Mouse (Mus musculus) ES-E14 (cell line): ENCODE data around the gene 5730480H06Rik. TPM values are rescaled to one million over a fixed set of nuclear protein-coding genes. Genes with fewer than 3 reads are reported as not detected.

Source experiments
- DNase-seq: peaks from one replicate; pipeline ENCODE4 v3.0.0-alpha.2; 2013; ENCODE audit warnings: low read depth, low spot score
- H3K27ac ChIP-seq: 2 replicates; pipeline ENCODE4 v1.5.1; 2012; ENCODE audit warnings: low read depth, mild to moderate bottlenecking, low read length, moderate library complexity, mixed read lengths; ENCODE audit not compliant: poor library complexity, insufficient read depth, severe bottlenecking
- H3K36me3 ChIP-seq: 2 replicates; pipeline ENCODE4 v1.6.1; 2012; ENCODE audit warnings: mild to moderate bottlenecking, low read length, moderate library complexity, mixed read lengths; ENCODE audit not compliant: control insufficient read depth, poor library complexity, insufficient read depth, severe bottlenecking
- H3K4me1 ChIP-seq, 2 experiments: fragments of 150-350 bp in 1 of 2; sonication (generic) in 1 of 2; 2 replicates each; pipeline ENCODE4 v1.6.1; 2012; ENCODE audit warnings: low read length in 2 of 2, mild to moderate bottlenecking in 1 of 2, mixed read lengths in 1 of 2; ENCODE audit not compliant: control insufficient read depth in 2 of 2, insufficient read depth in 2 of 2, poor library complexity in 1 of 2
- H3K4me3 ChIP-seq, 2 experiments: fragments of 150-350 bp in 1 of 2; sonication (generic) in 1 of 2; 2 replicates each; pipeline ENCODE4 v1.5.1; 2012; ENCODE audit warnings: low read length in 2 of 2, low read depth in 1 of 2, mild to moderate bottlenecking in 1 of 2, mixed read lengths in 1 of 2; ENCODE audit not compliant: insufficient read depth in 1 of 2, poor library complexity in 1 of 2, severe bottlenecking in 1 of 2
- H3K9ac ChIP-seq: 2 replicates; pipeline ENCODE4 v1.6.1; 2012; ENCODE audit warnings: low read depth, mild to moderate bottlenecking, low read length, mixed read lengths; ENCODE audit not compliant: poor library complexity, insufficient read depth, severe bottlenecking
- H3K9me3 ChIP-seq: fragments of 150-350 bp; sonication (generic); 2 replicates; pipeline ENCODE4 v1.6.1; 2012; ENCODE audit warnings: low read depth, mild to moderate bottlenecking, low read length; ENCODE audit not compliant: control insufficient read depth, insufficient read depth
- CHD2 ChIP-seq: IDR thresholded peaks from 2 replicates; pipeline ENCODE4 v1.6.1; 2014; ENCODE audit warnings: mild to moderate bottlenecking, low read depth, low read length, inconsistent platforms
- HCFC1 ChIP-seq: IDR thresholded peaks from 2 replicates; pipeline ENCODE4 v1.6.1; 2012; ENCODE audit warnings: low read length, inconsistent platforms, borderline replicate concordance; ENCODE audit not compliant: insufficient read depth
- MAFK ChIP-seq: IDR thresholded peaks from 2 replicates; pipeline ENCODE4 v1.6.1; 2014; ENCODE audit warnings: mild to moderate bottlenecking, low read depth, low read length, inconsistent platforms; ENCODE audit not compliant: insufficient read depth
- ZC3H11A ChIP-seq: IDR thresholded peaks from 2 replicates; pipeline ENCODE4 v1.6.1; 2012; ENCODE audit warnings: low read depth, mild to moderate bottlenecking, inconsistent platforms, low read length, borderline replicate concordance
- ZNF384 ChIP-seq: IDR thresholded peaks from 2 replicates; pipeline ENCODE4 v1.6.1; 2012; ENCODE audit warnings: low read depth, low read length, inconsistent platforms
- in situ Hi-C, 2 experiments: fragments of 600-800 bp; cut with MboI; formaldehyde crosslinking; loops; one replicate each; pipeline ENCODE4 v1.15.1; 2025; ENCODE audit warnings: low sequenced_read_pairs in 2 of 2, inconsistent platforms in 1 of 2; ENCODE audit not compliant: unreplicated experiment in 2 of 2
- total RNA-seq: library from RNA; depleted of rRNA; stranded (reverse); fragments of 300-350 nt; gene quantifications from 2 replicates; pipeline ENCODE4 v1.2.3, GENCODE M21; 2012

5730480H06Rik gene
- total RNA-seq, 1 experiment: 10.2 TPM

GRCm38 (mm10) chr5:48460221-48460620 lies 132.5 kb downstream of the 5730480H06Rik start:
- TF ChIP-seq ZNF384 (no peak), MAFK (no peak), CHD2 (no peak), ZC3H11A (no peak), HCFC1 (no peak)
- Histone ChIP-seq H3K4me1 (no peaks in the 10 kb centered on the region), H3K9ac (no peak overlapping the region), H3K4me3 (no peak overlapping the region), H3K36me3 (no peaks in the 10 kb centered on the region), H3K27ac (no peak overlapping the region), H3K9me3 (no peaks in the 10 kb centered on the region)
- in situ Hi-C loops: no loop called here
- no peak for DNase-seq
